Mouse (Mus musculus): ENCODE data around the gene Chrna9.

- no peak for TF ChIP-seq POLR2A (IDR thresholded peaks at IDR 0.05; ENCODE audit: borderline replicate concordance, extremely low read depth, insufficient read depth, insufficient read length, poor library complexity, severe bottlenecking)
- TF ChIP-seq CTCF (IDR thresholded peaks at IDR 0.05; ENCODE audit: borderline replicate concordance, extremely low read depth, insufficient read depth, insufficient read length) = no peak
Observed at GRCm38 (mm10) chr5:65937011-65937726, 2.4 kb downstream of the Chrna9 start.
